Mouse (Mus musculus): ENCODE results near the gene Gm48552. TPM values are rescaled to one million over a fixed set of nuclear protein-coding genes. Genes with fewer than 3 reads are reported as not detected.

Gm48552 gene
- 1 to 10 TPM; 2.0 to 4.2 (median 2.6) TPM for total RNA-seq (2022)

GRCm38 (mm10) chr10:81388505-81389055 lies at the start of gene Gm48552:
TSS of gene Gm48552 (plus strand) at chr10:81389005.
- no peak for DNase-seq

- DNase-seq: no peak
Observed at GRCm38 (mm10) chr10:81340551-81341332, 48.1 kb upstream of the Gm48552 start.

GRCm38 (mm10) chr10:81341333-81341949 lies 47.4 kb upstream of the Gm48552 start:
- DNase-seq: no peak

GRCm38 (mm10) chr10:81342686-81343505 lies 45.9 kb upstream of the Gm48552 start, which contains the start of gene Gipc3:
TSS of gene Gipc3 (minus strand) at chr10:81343266.
- DNase-seq: no peak

GRCm38 (mm10) chr10:81344421-81345161 lies 44.2 kb upstream of the Gm48552 start:
- no peak for DNase-seq

GRCm38 (mm10) chr10:81345162-81345534 lies 43.7 kb upstream of the Gm48552 start:
- no peak for DNase-seq

- DNase-seq: peak; percentile 80
Observed at GRCm38 (mm10) chr10:81346453-81347067, 42.2 kb upstream of the Gm48552 start.

- DNase-seq: no peak
Observed at GRCm38 (mm10) chr10:81349146-81349545, 39.7 kb upstream of the Gm48552 start.

- DNase-seq: no peak
Observed at GRCm38 (mm10) chr10:81349961-81350350, 38.8 kb upstream of the Gm48552 start.

- DNase-seq: peak; percentile 99
Observed at GRCm38 (mm10) chr10:81350351-81351063, 38.3 kb upstream of the Gm48552 start, which contains the start of gene Hmg20b. TSS of gene Hmg20b (minus strand) at chr10:81350480.

GRCm38 (mm10) chr10:81351678-81352291 lies 37.0 kb upstream of the Gm48552 start:
- DNase-seq: no peak

GRCm38 (mm10) chr10:81354738-81355477 lies 33.9 kb upstream of the Gm48552 start:
- DNase-seq: no peak

GRCm38 (mm10) chr10:81355533-81355932 lies 33.3 kb upstream of the Gm48552 start:
- no peak for DNase-seq

GRCm38 (mm10) chr10:81356352-81356990 lies 32.3 kb upstream of the Gm48552 start:
- DNase-seq: no peak

- DNase-seq: peak; percentile 85
Observed at GRCm38 (mm10) chr10:81356991-81357844, 31.6 kb upstream of the Gm48552 start, which contains the start of gene Mfsd12. TSS of gene Mfsd12 (plus strand) at chr10:81357491.

- DNase-seq: no peak
Observed at GRCm38 (mm10) chr10:81358209-81358608, 30.6 kb upstream of the Gm48552 start.

GRCm38 (mm10) chr10:81358841-81359240 lies 30.0 kb upstream of the Gm48552 start:
- DNase-seq: no peak

GRCm38 (mm10) chr10:81360721-81361120 lies 28.1 kb upstream of the Gm48552 start:
- DNase-seq: no peak
